Mouse (Mus musculus): ENCODE measurements around the gene Ints13. TPM values are rescaled to one million over a fixed set of nuclear protein-coding genes. Genes with fewer than 3 reads are reported as not detected.
A peak's percentile ranks its signal among the peaks of the same experiment; 100 is the strongest.

Gene Ints13
- polyA plus RNA-seq, 1 experiment from 2014 or later, result 70.2 TPM

GRCm38 (mm10) chr6:146513899-146514298 lies 63.7 kb downstream of the Ints13 start:
- 18% methylated on average over 5 of the region's 5 CpGs for WGBS
- H3K27me3 ChIP-seq (ENCODE audit: insufficient read depth, low read length), result no peaks in the 10 kb centered on the region
- no peak overlapping the region for H3K4me2 ChIP-seq
- H3K9me3 ChIP-seq (ENCODE audit: low read depth, low read length), result no peaks in the 10 kb centered on the region
- no peak overlapping the region for H3K4me3 ChIP-seq (ENCODE audit: low read depth, low read length)
- H3K9ac ChIP-seq, result no peak overlapping the region
- H3K4me1 ChIP-seq (ENCODE audit: insufficient read depth), result peaks cover 8% of the 10 kb centered on the region
- no peak overlapping the region for H3K27ac ChIP-seq (ENCODE audit: low read depth)
- H3K36me3 ChIP-seq (ENCODE audit: insufficient read depth), result no peaks in the 10 kb centered on the region
- ATAC-seq (ENCODE audit: insufficient read depth) (peak; percentile 61), DNase-seq (peak; percentile 41)
- no peak for TF ChIP-seq CTCF (IDR thresholded peaks at IDR 0.05; ENCODE audit: low read depth)

GRCm38 (mm10) chr6:146513384-146513783 lies 64.3 kb downstream of the Ints13 start:
- Histone ChIP-seq H3K4me1 (ENCODE audit: insufficient read depth) (peaks cover 8% of the 10 kb centered on the region), H3K27ac (ENCODE audit: low read depth) (no peak overlapping the region), H3K9ac (no peak overlapping the region), H3K36me3 (ENCODE audit: insufficient read depth) (no peaks in the 10 kb centered on the region), H3K27me3 (ENCODE audit: insufficient read depth, low read length) (no peaks in the 10 kb centered on the region), H3K4me2 (no peak overlapping the region), H3K4me3 (ENCODE audit: low read depth, low read length) (no peak overlapping the region), H3K9me3 (ENCODE audit: low read depth, low read length) (no peaks in the 10 kb centered on the region)
- ATAC-seq (ENCODE audit: insufficient read depth), result peak; percentile 82
- DNase-seq, result peak; percentile 87
- 27% methylated on average over 8 of the region's 8 CpGs for WGBS
- TF ChIP-seq CTCF (IDR thresholded peaks at IDR 0.05; ENCODE audit: low read depth), result no peak

GRCm38 (mm10) chr6:146511511-146511910 lies 66.1 kb downstream of the Ints13 start:
- Histone ChIP-seq H3K9ac (no peak overlapping the region), H3K4me3 (ENCODE audit: low read depth, low read length) (no peak overlapping the region), H3K4me2 (no peak overlapping the region), H3K9me3 (ENCODE audit: low read depth, low read length) (no peaks in the 10 kb centered on the region), H3K27me3 (ENCODE audit: insufficient read depth, low read length) (no peaks in the 10 kb centered on the region), H3K27ac (ENCODE audit: low read depth) (no peak overlapping the region), H3K4me1 (ENCODE audit: insufficient read depth) (peaks cover 8% of the 10 kb centered on the region), H3K36me3 (ENCODE audit: insufficient read depth) (no peaks in the 10 kb centered on the region)
- WGBS, result 85% methylated on average over 8 of the region's 8 CpGs
- ATAC-seq (ENCODE audit: insufficient read depth) (no peak), DNase-seq (no peak)
- no peak for TF ChIP-seq CTCF (IDR thresholded peaks at IDR 0.05; ENCODE audit: low read depth)

- Histone ChIP-seq H3K4me3 (ENCODE audit: low read depth, low read length) (no peak overlapping the region), H3K9ac (no peak overlapping the region), H3K27me3 (ENCODE audit: insufficient read depth, low read length) (no peaks in the 10 kb centered on the region), H3K36me3 (ENCODE audit: insufficient read depth) (no peaks in the 10 kb centered on the region), H3K4me2 (no peak overlapping the region), H3K9me3 (ENCODE audit: low read depth, low read length) (no peaks in the 10 kb centered on the region), H3K4me1 (ENCODE audit: insufficient read depth) (peaks cover 8% of the 10 kb centered on the region), H3K27ac (ENCODE audit: low read depth) (no peak overlapping the region)
- 85% methylated on average over 2 of the region's 2 CpGs for WGBS
- ATAC-seq (ENCODE audit: insufficient read depth) (no peak), DNase-seq (no peak)
- TF ChIP-seq CTCF (IDR thresholded peaks at IDR 0.05; ENCODE audit: low read depth), result no peak
These were observed 67.7 kb downstream of the Ints13 start for GRCm38 (mm10) chr6:146509891-146510290.

- TF ChIP-seq CTCF (IDR thresholded peaks at IDR 0.05; ENCODE audit: low read depth), result no peak
- Histone ChIP-seq H3K27me3 (ENCODE audit: insufficient read depth, low read length) (no peaks in the 10 kb centered on the region), H3K9ac (no peak overlapping the region), H3K4me2 (no peak overlapping the region), H3K4me1 (ENCODE audit: insufficient read depth) (peaks cover 4% of the 10 kb centered on the region; the same call in 1 of the 2 replicates), H3K36me3 (ENCODE audit: insufficient read depth) (no peaks in the 10 kb centered on the region), H3K4me3 (ENCODE audit: low read depth, low read length) (no peak overlapping the region), H3K9me3 (ENCODE audit: low read depth, low read length) (no peaks in the 10 kb centered on the region), H3K27ac (ENCODE audit: low read depth) (no peak overlapping the region)
- WGBS, result 75% methylated on average over 2 of the region's 2 CpGs
- DNase-seq (no peak), ATAC-seq (ENCODE audit: insufficient read depth) (no peak)
These were observed 73.2 kb downstream of the Ints13 start for GRCm38 (mm10) chr6:146504459-146504858.

- Histone ChIP-seq H3K4me2 (peak overlapping the region; percentile 96), H3K27ac (ENCODE audit: low read depth) (no peak overlapping the region), H3K4me1 (ENCODE audit: insufficient read depth) (peaks cover 4% of the 10 kb centered on the region; the same call in 1 of the 2 replicates), H3K36me3 (ENCODE audit: insufficient read depth) (no peaks in the 10 kb centered on the region), H3K4me3 (ENCODE audit: low read depth, low read length) (peak overlapping the region; percentile 70), H3K27me3 (ENCODE audit: insufficient read depth, low read length) (no peaks in the 10 kb centered on the region), H3K9me3 (ENCODE audit: low read depth, low read length) (no peaks in the 10 kb centered on the region), H3K9ac (peak overlapping the region; percentile 66; the same call in 1 of the 2 replicates)
- DNase-seq, result no peak
- WGBS, result 36% methylated on average over 3 of the region's 3 CpGs
- TF ChIP-seq CTCF (IDR thresholded peaks at IDR 0.05; ENCODE audit: low read depth), result no peak
- no peak for ATAC-seq (ENCODE audit: insufficient read depth)
These were observed 74.8 kb downstream of the Ints13 start for GRCm38 (mm10) chr6:146502856-146503255.

- peak; percentile 88 for DNase-seq
These were observed 75.5 kb downstream of the Ints13 start, which contains the start of gene Itpr2 for GRCm38 (mm10) chr6:146501866-146502804. Gene Itpr2, minus strand, starts transcription at chr6:146502223.

More at GRCm38 (mm10) chr6:146501866-146502804, 75.5 kb downstream of the Ints13 start, which contains the start of gene Itpr2:
- peak within 1 kb of the TSS; percentile 70 for H3K4me3 ChIP-seq (ENCODE audit: low read depth, low read length)
- H3K9ac ChIP-seq, result peak within 1 kb of the TSS; percentile 66
- TF ChIP-seq CTCF (IDR thresholded peaks at IDR 0.05; ENCODE audit: low read depth), result 0 out of 2 replicates have a peak, but pooled peaks have one; percentile 26
- peak within 1 kb of the TSS; percentile 51 for H3K27ac ChIP-seq (ENCODE audit: low read depth)
- no peaks in the 10 kb centered on the region for H3K36me3 ChIP-seq (ENCODE audit: insufficient read depth)
- ATAC-seq (ENCODE audit: insufficient read depth), result peak; percentile 97
- WGBS, result under 1% methylated on average over 69 of the region's 70 CpGs
- no peaks in the 10 kb centered on the region for H3K9me3 ChIP-seq (ENCODE audit: low read depth, low read length)
- no peaks in the 10 kb centered on the region for H3K27me3 ChIP-seq (ENCODE audit: insufficient read depth, low read length)
- peak within 1 kb of the TSS; percentile 96 for H3K4me2 ChIP-seq
- peaks cover 4% of the 10 kb centered on the region; the same call in 1 of the 2 replicates for H3K4me1 ChIP-seq (ENCODE audit: insufficient read depth)

All from lung, embryonic 14.5 days (tissue).